Mouse (Mus musculus): ENCODE measurements around the gene Frat2.

DNA sequence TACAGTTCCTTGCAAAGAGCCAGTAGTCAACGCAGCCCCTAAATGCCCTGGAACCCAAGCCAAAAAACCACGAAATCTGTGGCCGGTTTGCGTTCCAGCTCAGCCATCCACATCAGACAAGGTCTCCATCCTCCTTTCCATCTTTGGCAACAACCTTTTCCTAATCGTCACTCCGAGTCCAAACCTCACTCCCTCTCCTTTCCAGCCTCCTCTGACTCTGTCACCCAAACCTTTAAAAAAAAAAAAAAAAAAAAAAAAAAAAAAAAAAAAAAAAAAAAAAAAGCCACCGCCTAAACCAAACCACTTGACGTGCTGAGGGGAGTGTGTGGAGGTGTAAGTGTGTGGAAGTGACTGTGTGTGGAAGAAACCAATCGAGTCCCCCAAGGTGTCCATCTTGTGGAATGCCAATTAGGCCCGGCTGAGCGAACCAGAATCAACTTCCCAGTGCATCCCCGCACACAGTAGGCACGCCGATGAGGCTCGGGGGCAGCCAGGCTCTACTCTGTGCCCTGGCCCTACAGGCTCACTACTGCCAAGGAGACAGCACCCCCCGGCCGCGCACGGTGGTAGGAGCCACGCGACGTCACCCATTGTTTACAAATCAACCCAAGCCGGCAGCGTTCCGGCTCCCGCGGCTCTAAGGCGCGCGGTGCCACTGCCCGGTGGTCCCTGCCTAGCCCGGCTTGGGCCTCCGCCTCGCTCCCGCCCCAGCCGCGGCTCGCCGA is 18.4 kb downstream of the Frat2 start, which contains the start of gene Frat1:
- TF ChIP-seq POLR2A (IDR thresholded peaks at IDR 0.05; ENCODE audit: insufficient read length, low read depth) (no peak), MYOG (IDR thresholded peaks at IDR 0.05; ENCODE audit: control insufficient read depth in 1 of 3, insufficient read depth in 1 of 3, insufficient read length in 2 of 3, low read depth in 2 of 3) (no peak), TCF12 (IDR thresholded peaks at IDR 0.05; ENCODE audit: insufficient read depth, poor library complexity, severe bottlenecking) (no peak), USF1 (IDR thresholded peaks at IDR 0.05; ENCODE audit: low read depth) (no peak), MAX (IDR thresholded peaks at IDR 0.05; ENCODE audit: low read depth) (no peak), MYOD1 (IDR thresholded peaks at IDR 0.05; ENCODE audit: control insufficient read depth in 1 of 3, insufficient read length in 2 of 3, low read depth in 2 of 3) (no peak), CEBPB (IDR thresholded peaks at IDR 0.05; ENCODE audit: insufficient read depth, poor library complexity, severe bottlenecking) (no peak), POLR2AphosphoS2 (IDR thresholded peaks at IDR 0.05; ENCODE audit: insufficient read length, low read depth) (no peak), E2F4 (IDR thresholded peaks at IDR 0.05; ENCODE audit: insufficient read depth) (no peak), SRF (IDR thresholded peaks at IDR 0.05; ENCODE audit: control insufficient read depth, insufficient read length, low read depth) (no peak), REST (IDR thresholded peaks at IDR 0.05; ENCODE audit: insufficient read depth, insufficient read length) (no peak), TCF3 (IDR thresholded peaks at IDR 0.05; ENCODE audit: insufficient read length, low read depth) (no peak)

All from myocyte (in vitro differentiated cells).